Mouse (Mus musculus) heart, adult 2 months (tissue): Measurements from ENCODE around the gene Sltm.
"Not testable (repeated sequence)": the region's sequence is repeated elsewhere in the genome, so short reads cannot be mapped to it uniquely, and the experiment has no call there.

ENCODE experiments used
- CTCF ChIP-seq: fragments of 200-600 bp; IDR thresholded peaks from 2 replicates; pipeline ENCODE4 v1.8.1; 2022; ENCODE audit warnings: antibody characterized with exemption, mild to moderate bottlenecking, moderate library complexity
- EP300 ChIP-seq: fragments of 200-500 bp; IDR thresholded peaks from 2 replicates; pipeline ENCODE4 v1.6.1; 2011; ENCODE audit warnings: low read depth, low read length, control low read depth; ENCODE audit not compliant: insufficient read depth
- POLR2A ChIP-seq: fragments of 200-500 bp; IDR thresholded peaks from 2 replicates; pipeline ENCODE4 v1.6.1; 2011; ENCODE audit warnings: mild to moderate bottlenecking, low read depth, low read length, control low read depth; ENCODE audit not compliant: insufficient read depth

DNA sequence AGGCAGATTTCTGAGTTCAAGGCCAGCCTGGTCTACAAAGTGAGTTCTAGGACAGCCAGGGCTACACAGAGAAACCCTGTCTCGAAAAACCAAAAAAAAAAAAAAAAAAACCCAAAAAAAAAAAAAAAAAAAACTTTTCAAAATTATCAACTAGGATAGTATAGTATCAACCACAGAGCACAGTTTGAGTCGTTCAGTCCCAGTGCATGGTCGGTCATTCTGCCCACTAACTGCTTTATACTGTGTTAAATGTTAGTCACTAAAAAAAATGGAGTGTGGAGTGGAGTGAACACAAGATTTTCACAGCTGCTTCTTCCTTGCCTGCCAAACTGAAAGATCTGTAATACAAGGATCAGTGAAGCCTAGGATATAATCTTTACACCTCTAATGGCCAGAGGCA is 4.0 kb downstream of the Sltm start:
- not testable (repeated sequence) for TF ChIP-seq CTCF, POLR2A, EP300
